Mouse (Mus musculus): ENCODE results near the gene Myb. TPM values are rescaled to one million over a fixed set of nuclear protein-coding genes. Genes with fewer than 3 reads are reported as not detected.

The Myb gene
- polyA plus RNA-seq, 1 experiment: 10.4 TPM

DNA sequence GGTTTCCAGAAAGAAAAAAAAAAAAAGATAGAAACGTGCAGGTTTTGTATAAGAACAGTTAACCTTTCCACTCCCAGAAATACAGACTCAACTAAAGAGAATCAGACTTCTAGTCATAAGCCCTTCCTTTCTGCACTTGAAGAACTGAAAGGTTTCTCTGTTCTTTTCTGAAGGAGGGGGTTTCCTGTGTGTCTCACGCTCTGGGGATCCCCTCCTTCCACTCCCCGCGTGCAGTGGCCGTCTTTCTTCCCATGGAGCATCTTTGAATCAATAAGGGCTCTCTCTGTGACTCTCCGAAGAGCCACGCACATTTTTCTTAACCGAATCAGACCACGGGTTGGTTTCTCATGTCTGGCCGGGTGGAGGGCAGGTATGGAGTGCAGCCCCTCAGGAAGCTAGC, 17.5 kb upstream of the Myb start:
- H3K4me3 ChIP-seq (ENCODE audit: extremely low read depth, insufficient read depth, insufficient read length): no peak overlapping the region
- no peak for DNase-seq (ENCODE audit: low read depth in 1 of 2, low spot score in 2 of 2)
- H3K27ac ChIP-seq (ENCODE audit: insufficient read depth, low read length): no peak overlapping the region
- WGBS: 63% methylated on average over 10 of the region's 10 CpGs
- H3K36me3 ChIP-seq (ENCODE audit: control insufficient read depth, insufficient read depth, low read length): no peaks in the 10 kb centered on the region
- no peak for TF ChIP-seq POLR2A (IDR thresholded peaks at IDR 0.05; ENCODE audit: low read depth, low read length)
- no peak for TF ChIP-seq CTCF (IDR thresholded peaks at IDR 0.05; ENCODE audit: extremely low read depth, insufficient read depth, insufficient read length, insufficient replicate concordance)
- no peaks in the 10 kb centered on the region for H3K27me3 ChIP-seq (ENCODE audit: control insufficient read depth, insufficient read depth, low read length)
- H3K4me1 ChIP-seq (ENCODE audit: control insufficient read depth, insufficient read depth, insufficient read length): peaks cover 3% of the 10 kb centered on the region; the same call in 1 of the 2 replicates

- no peaks in the 10 kb centered on the region for H3K4me1 ChIP-seq (ENCODE audit: control insufficient read depth, insufficient read depth, insufficient read length)
- no peak for DNase-seq (ENCODE audit: low read depth in 1 of 2, low spot score in 2 of 2)
- no peak for TF ChIP-seq CTCF (IDR thresholded peaks at IDR 0.05; ENCODE audit: extremely low read depth, insufficient read depth, insufficient read length, insufficient replicate concordance)
- no peak for TF ChIP-seq POLR2A (IDR thresholded peaks at IDR 0.05; ENCODE audit: low read depth, low read length)
- 78% methylated on average over 4 of the region's 4 CpGs for WGBS
- no peaks in the 10 kb centered on the region for H3K36me3 ChIP-seq (ENCODE audit: control insufficient read depth, insufficient read depth, low read length)
- no peak overlapping the region for H3K27ac ChIP-seq (ENCODE audit: insufficient read depth, low read length)
- no peak overlapping the region for H3K4me3 ChIP-seq (ENCODE audit: extremely low read depth, insufficient read depth, insufficient read length)
- no peaks in the 10 kb centered on the region for H3K27me3 ChIP-seq (ENCODE audit: control insufficient read depth, insufficient read depth, low read length)
These were observed 11.9 kb upstream of the Myb start for GRCm38 (mm10) chr10:21172650-21173200.

DNA sequence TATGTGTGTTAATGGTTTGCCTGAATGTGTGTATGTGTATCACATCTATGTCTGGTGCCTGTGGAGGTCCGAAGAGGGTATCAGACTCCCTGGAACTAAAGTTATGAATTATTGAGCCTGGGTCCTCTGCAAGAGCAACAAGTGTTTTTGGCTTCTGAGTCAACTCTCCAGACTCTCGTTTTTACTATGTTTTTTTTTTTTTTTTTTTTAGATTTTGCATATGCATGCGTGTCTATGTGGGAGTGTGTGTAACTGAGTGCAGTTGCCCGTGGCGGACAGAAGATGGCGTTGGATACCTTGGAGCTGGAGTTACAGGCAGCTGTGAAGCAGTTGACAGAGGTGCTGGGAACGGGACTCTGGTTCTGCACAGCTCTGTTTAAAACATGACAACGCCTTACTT, 7.7 kb upstream of the Myb start:
- Histone ChIP-seq H3K4me1 (ENCODE audit: control insufficient read depth, insufficient read depth, insufficient read length) (no peaks in the 10 kb centered on the region), H3K36me3 (ENCODE audit: control insufficient read depth, insufficient read depth, low read length) (no peaks in the 10 kb centered on the region), H3K27me3 (ENCODE audit: control insufficient read depth, insufficient read depth, low read length) (no peaks in the 10 kb centered on the region), H3K4me3 (ENCODE audit: extremely low read depth, insufficient read depth, insufficient read length) (no peak overlapping the region), H3K27ac (ENCODE audit: insufficient read depth, low read length) (no peak overlapping the region)
- no peak for TF ChIP-seq POLR2A (IDR thresholded peaks at IDR 0.05; ENCODE audit: low read depth, low read length)
- no peak for TF ChIP-seq CTCF (IDR thresholded peaks at IDR 0.05; ENCODE audit: extremely low read depth, insufficient read depth, insufficient read length, insufficient replicate concordance)
- 96% methylated on average over 8 of the region's 8 CpGs for WGBS
- no peak for DNase-seq (ENCODE audit: low read depth in 1 of 2, low spot score in 2 of 2)

- Histone ChIP-seq H3K4me3 (ENCODE audit: extremely low read depth, insufficient read depth, insufficient read length) (no peak overlapping the region), H3K27me3 (ENCODE audit: control insufficient read depth, insufficient read depth, low read length) (no peaks in the 10 kb centered on the region), H3K36me3 (ENCODE audit: control insufficient read depth, insufficient read depth, low read length) (no peaks in the 10 kb centered on the region), H3K4me1 (ENCODE audit: control insufficient read depth, insufficient read depth, insufficient read length) (no peaks in the 10 kb centered on the region), H3K27ac (ENCODE audit: insufficient read depth, low read length) (no peak overlapping the region)
- TF ChIP-seq POLR2A (IDR thresholded peaks at IDR 0.05; ENCODE audit: low read depth, low read length): no peak
- TF ChIP-seq CTCF (IDR thresholded peaks at IDR 0.05; ENCODE audit: extremely low read depth, insufficient read depth, insufficient read length, insufficient replicate concordance): no peak
- WGBS: 93% methylated on average over 6 of the region's 6 CpGs
- no peak for DNase-seq (ENCODE audit: low read depth in 1 of 2, low spot score in 2 of 2)
These were observed 7.1 kb upstream of the Myb start for GRCm38 (mm10) chr10:21167842-21168241.

- 95% methylated on average over 5 of the region's 5 CpGs for WGBS
- TF ChIP-seq POLR2A (IDR thresholded peaks at IDR 0.05; ENCODE audit: low read depth, low read length): no peak
- no peak for TF ChIP-seq CTCF (IDR thresholded peaks at IDR 0.05; ENCODE audit: extremely low read depth, insufficient read depth, insufficient read length, insufficient replicate concordance)
These were observed 6.4 kb upstream of the Myb start for GRCm38 (mm10) chr10:21167165-21167564.

DNA sequence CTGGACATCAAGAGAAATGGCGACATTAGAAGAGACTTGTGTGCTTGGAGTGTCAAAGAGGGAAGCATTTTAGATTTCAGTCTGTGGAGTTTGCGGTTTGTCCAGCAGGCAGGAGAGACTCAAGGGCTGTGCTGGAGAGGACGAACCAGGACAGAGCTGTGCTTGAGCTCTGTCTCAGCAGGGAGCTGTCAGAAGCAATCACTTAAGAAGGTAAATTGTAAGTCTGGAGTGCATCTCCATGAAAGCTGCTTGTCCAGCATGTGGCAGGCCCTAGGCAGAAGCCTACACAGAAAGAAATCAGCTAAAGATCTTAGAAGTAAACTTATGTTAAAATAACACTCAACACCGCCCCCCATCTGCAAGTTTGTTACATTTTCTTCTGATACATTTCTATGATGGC, 4.6 kb upstream of the Myb start:
- no peaks in the 10 kb centered on the region for H3K36me3 ChIP-seq (ENCODE audit: control insufficient read depth, insufficient read depth, low read length)
- H3K27me3 ChIP-seq (ENCODE audit: control insufficient read depth, insufficient read depth, low read length): no peaks in the 10 kb centered on the region; the same call in 1 of the 2 replicates
- H3K4me1 ChIP-seq (ENCODE audit: control insufficient read depth, insufficient read depth, insufficient read length): no peaks in the 10 kb centered on the region
- TF ChIP-seq CTCF (IDR thresholded peaks at IDR 0.05; ENCODE audit: extremely low read depth, insufficient read depth, insufficient read length, insufficient replicate concordance): no peak
- TF ChIP-seq POLR2A (IDR thresholded peaks at IDR 0.05; ENCODE audit: low read depth, low read length): no peak
- WGBS: 95% methylated on average over 4 of the region's 4 CpGs
- H3K4me3 ChIP-seq (ENCODE audit: extremely low read depth, insufficient read depth, insufficient read length): no peak overlapping the region
- DNase-seq (ENCODE audit: low read depth in 1 of 2, low spot score in 2 of 2): no peak
- H3K27ac ChIP-seq (ENCODE audit: insufficient read depth, low read length): no peak overlapping the region

More at GRCm38 (mm10) chr10:21167165-21167564, 6.4 kb upstream of the Myb start:
- no peaks in the 10 kb centered on the region for H3K27me3 ChIP-seq (ENCODE audit: control insufficient read depth, insufficient read depth, low read length)
- H3K36me3 ChIP-seq (ENCODE audit: control insufficient read depth, insufficient read depth, low read length): no peaks in the 10 kb centered on the region
- H3K27ac ChIP-seq (ENCODE audit: insufficient read depth, low read length): no peak overlapping the region
- H3K4me3 ChIP-seq (ENCODE audit: extremely low read depth, insufficient read depth, insufficient read length): no peak overlapping the region
- H3K4me1 ChIP-seq (ENCODE audit: control insufficient read depth, insufficient read depth, insufficient read length): no peaks in the 10 kb centered on the region
- DNase-seq (ENCODE audit: low read depth in 1 of 2, low spot score in 2 of 2): no peak

GRCm38 (mm10) chr10:21162124-21162523, 1.3 kb upstream of the Myb start:
- H3K27me3 ChIP-seq (ENCODE audit: control insufficient read depth, insufficient read depth, low read length): no peaks in the 10 kb centered on the region; the same call in 1 of the 2 replicates
- H3K27ac ChIP-seq (ENCODE audit: insufficient read depth, low read length): no peak overlapping the region
- WGBS: 76% methylated on average over 3 of the region's 3 CpGs
- H3K4me1 ChIP-seq (ENCODE audit: control insufficient read depth, insufficient read depth, insufficient read length): no peaks in the 10 kb centered on the region
- no peak for DNase-seq (ENCODE audit: low read depth in 1 of 2, low spot score in 2 of 2)
- TF ChIP-seq CTCF (IDR thresholded peaks at IDR 0.05; ENCODE audit: extremely low read depth, insufficient read depth, insufficient read length, insufficient replicate concordance) (no peak), POLR2A (IDR thresholded peaks at IDR 0.05; ENCODE audit: low read depth, low read length) (no peak)
- H3K36me3 ChIP-seq (ENCODE audit: control insufficient read depth, insufficient read depth, low read length): no peaks in the 10 kb centered on the region
- no peak overlapping the region for H3K4me3 ChIP-seq (ENCODE audit: extremely low read depth, insufficient read depth, insufficient read length)
